In genomic region chr14:48582080-48582479, GRCm38 (mm10) we compare ENCODE assay signal across 9 mouse cellular contexts.
DNase-seq lines count a peak whose midpoint lies in the region; ATAC-seq and TF ChIP-seq lines count a peak whose summit lies in the region.
"Had no signal": no experiment of that assay in that cellular context is flagged by ENCODE, and none has a peak within 500 bp of the region (broad histone marks: within the 10 kb centered on the region; RNA-seq: fewer than 3 reads in every experiment).

No protein-coding gene starts in this region.

- H3K27me3 ChIP-seq in lung, embryonic 14.5 days (ENCODE audit: insufficient read depth, low read length) = no peaks in the 10 kb centered on the region
- H3K27me3 ChIP-seq in liver, postnatal 0 days (ENCODE audit: insufficient read depth, low read length) = no peaks in the 10 kb centered on the region
- H3K27me3 ChIP-seq: limb, embryonic 15.5 days had no signal

- no peaks in the 10 kb centered on the region for H3K36me3 ChIP-seq in lung, embryonic 14.5 days (ENCODE audit: insufficient read depth)
- H3K36me3 ChIP-seq in liver, postnatal 0 days (replicated peaks; ENCODE audit: insufficient read depth, low read length) = no peaks in the 10 kb centered on the region
- H3K36me3 ChIP-seq: limb, embryonic 15.5 days had no signal

- no peaks in the 10 kb centered on the region for H3K9me3 ChIP-seq in lung, embryonic 14.5 days (ENCODE audit: low read depth, low read length)
- no peaks in the 10 kb centered on the region for H3K9me3 ChIP-seq in liver, postnatal 0 days (ENCODE audit: low read length)
- H3K9me3 ChIP-seq: limb, embryonic 15.5 days had no signal

- no peaks in the 10 kb centered on the region for H3K4me1 ChIP-seq in lung, embryonic 14.5 days (ENCODE audit: insufficient read depth)
- H3K4me1 ChIP-seq in liver, postnatal 0 days (ENCODE audit: insufficient read depth) = no peaks in the 10 kb centered on the region
- H3K4me1 ChIP-seq: limb, embryonic 15.5 days had no signal

- no peak overlapping the region for H3K27ac ChIP-seq in lung, embryonic 14.5 days (ENCODE audit: low read depth)
- H3K27ac ChIP-seq in liver, postnatal 0 days (ENCODE audit: low read depth) = no peak overlapping the region
- H3K27ac ChIP-seq: limb, embryonic 15.5 days had no signal

- no peak overlapping the region for H3K4me3 ChIP-seq in lung, embryonic 14.5 days (ENCODE audit: low read depth, low read length)
- no peak overlapping the region for H3K4me3 ChIP-seq in liver, postnatal 0 days (ENCODE audit: low read depth, low read length)
- H3K4me3 ChIP-seq: limb, embryonic 15.5 days had no signal

- ATAC-seq in lung, embryonic 14.5 days (ENCODE audit: insufficient read depth) = no peak
- no peak for ATAC-seq in liver, postnatal 0 days

- peak; percentile 24 for DNase-seq in heart, adult 11 months
- no peak for DNase-seq in heart, adult 8-10 months (ENCODE audit: low spot score)
- DNase-seq in lung, embryonic 14.5 days = peak; percentile 36
- no peak for DNase-seq in lung, postnatal 4 days
- DNase-seq in NIH3T3 (ENCODE audit: low read depth) = peak; percentile 2
- DNase-seq in liver, postnatal 0 days = no peak
- DNase-seq in ovary, adult 18-20 months (ENCODE audit: low spot score) = no peak
- no peak for DNase-seq in testis, postnatal 14 days (ENCODE audit: low spot score)

- TF ChIP-seq CTCF in lung, embryonic 14.5 days (IDR thresholded peaks at IDR 0.05; ENCODE audit: low read depth) = peak; percentile 34
- peak; percentile 53 for TF ChIP-seq CTCF in liver, postnatal 0 days (IDR thresholded peaks at IDR 0.05; ENCODE audit: low read depth)

- no peak overlapping the region for H3K9ac ChIP-seq in lung, embryonic 14.5 days
- H3K9ac ChIP-seq in liver, postnatal 0 days (replicated peaks) = no peak overlapping the region
- H3K9ac ChIP-seq: limb, embryonic 15.5 days had no signal

- WGBS in lung, embryonic 14.5 days = 85% methylated on average over 1 of the region's 1 CpGs
- 92% methylated on average over 1 of the region's 1 CpGs for WGBS in liver, postnatal 0 days (ENCODE audit: insufficient replicate concordance)

- no peak overlapping the region for H3K4me2 ChIP-seq in lung, embryonic 14.5 days
- no peak overlapping the region for H3K4me2 ChIP-seq in liver, postnatal 0 days (ENCODE audit: low read depth, low read length)
- H3K4me2 ChIP-seq: limb, embryonic 15.5 days had no signal

- TF ChIP-seq EP300 in liver, postnatal 0 days (IDR thresholded peaks at IDR 0.05; ENCODE audit: low read depth) = no peak

Comparison
In these comparisons a context has a peak if more than half of its experiments do, and no peak if none do; other contexts are left out.
1. DNase-seq: peak in heart, adult 11 months (single experiment), lung, embryonic 14.5 days (single experiment) and NIH3T3 (single experiment); none in heart, adult 8-10 months (single experiment), lung, postnatal 4 days (0 of 2), liver, postnatal 0 days (single experiment), ovary, adult 18-20 months (single experiment) and testis, postnatal 14 days (single experiment).